Mouse (Mus musculus) heart, adult 2 months (tissue): ENCODE results near the gene Rab22a. TPM values are rescaled to one million over a fixed set of nuclear protein-coding genes. Genes with fewer than 3 reads are reported as not detected.

Source experiments
- DNase-seq, 2 experiments: peaks; one replicate each; pipeline ENCODE4 v3.0.0; 2021
- H3K27ac ChIP-seq: fragments of 200-600 bp; 2 replicates; pipeline ENCODE4 v1.8.1; 2022
- H3K27me3 ChIP-seq: fragments of 200-500 bp; 2 replicates; pipeline ENCODE4 v1.6.1; 2012; ENCODE audit warnings: mild to moderate bottlenecking, low read length, inconsistent platforms, mixed read lengths; ENCODE audit not compliant: control insufficient read depth, insufficient read depth
- H3K36me3 ChIP-seq: fragments of 200-500 bp; 2 replicates; pipeline ENCODE4 v1.6.1; 2012; ENCODE audit warnings: low read length, inconsistent platforms; ENCODE audit not compliant: control insufficient read depth, insufficient read depth
- H3K4me1 ChIP-seq: fragments of 200-500 bp; 2 replicates; pipeline ENCODE4 v1.6.1; 2011; ENCODE audit warnings: low read length; ENCODE audit not compliant: control insufficient read depth, insufficient read depth
- H3K4me3 ChIP-seq: fragments of 200-600 bp; 2 replicates; pipeline ENCODE4 v1.8.1; 2022
- H3K79me2 ChIP-seq: fragments of 200-500 bp; replicated peaks from 2 replicates; pipeline ENCODE4 v1.6.1; 2012; ENCODE audit warnings: mild to moderate bottlenecking, inconsistent platforms, low read length, moderate library complexity, mixed read lengths; ENCODE audit not compliant: control insufficient read depth, insufficient read depth
- H3K9ac ChIP-seq: fragments of 200-500 bp; 2 replicates; pipeline ENCODE4 v1.6.1; 2012; ENCODE audit warnings: low read depth, mild to moderate bottlenecking, control low read depth, inconsistent platforms, low read length, mixed read lengths
- CTCF ChIP-seq: fragments of 200-600 bp; IDR thresholded peaks from 2 replicates; pipeline ENCODE4 v1.8.1; 2022; ENCODE audit warnings: antibody characterized with exemption, mild to moderate bottlenecking, moderate library complexity
- EP300 ChIP-seq: fragments of 200-500 bp; IDR thresholded peaks from 2 replicates; pipeline ENCODE4 v1.6.1; 2011; ENCODE audit warnings: low read depth, low read length, control low read depth; ENCODE audit not compliant: insufficient read depth
- POLR2A ChIP-seq: fragments of 200-500 bp; IDR thresholded peaks from 2 replicates; pipeline ENCODE4 v1.6.1; 2011; ENCODE audit warnings: mild to moderate bottlenecking, low read depth, low read length, control low read depth; ENCODE audit not compliant: insufficient read depth
- WGBS: fragments of 180-500 bp; shearing (Covaris S2); methylation state at CpG from one replicate; pipeline ENCODE4 v1.1.7; 2018; 5-methylcytosine and 5-hydroxymethylcytosine counted together
- intact Hi-C: fragments of 180-260 bp; cut with DNase I; formaldehyde crosslinking; loops from one replicate; pipeline ENCODE4 v1.15.1; 2025
- polyA plus RNA-seq: library from polyadenylated mRNA; depleted of rRNA; stranded (reverse); fragments of >200 nt; gene quantifications from 2 replicates; pipeline ENCODE4 v1.2.3, GENCODE M21; 2012
- total RNA-seq, 2 experiments: library from RNA; stranded (reverse); gene quantifications; 2 replicates each; pipeline ENCODE4 v1.2.3; 2021

Gene Rab22a
- total and polyA plus RNA-seq, 3 experiments: 11.1 to 40.9 (median 33.4) TPM

GRCm38 (mm10) chr2:173664736-173665135 is 5.2 kb downstream of the Rab22a start:
- Histone ChIP-seq H3K27ac (no peak overlapping the region), H3K27me3 (no peaks in the 10 kb centered on the region), H3K9ac (no peak overlapping the region), H3K4me3 (no peak overlapping the region), H3K4me1 (peaks cover 6% of the 10 kb centered on the region; the same call in 1 of the 2 replicates), H3K36me3 (peaks cover 28% of the 10 kb centered on the region), H3K79me2 (peaks cover 22% of the 10 kb centered on the region)
- DNase-seq: no peak
- TF ChIP-seq CTCF: no peak
- TF ChIP-seq POLR2A: no peak
- no peak for TF ChIP-seq EP300
- intact Hi-C loops: no loop called here
- 85% methylated on average over 4 of the region's 4 CpGs for WGBS

GRCm38 (mm10) chr2:173665271-173665670 is 5.7 kb downstream of the Rab22a start:
- H3K36me3 ChIP-seq: peaks cover 34% of the 10 kb centered on the region
- peaks cover 17% of the 10 kb centered on the region for H3K79me2 ChIP-seq
- intact Hi-C loops: no loop called here
- H3K27ac ChIP-seq: no peak overlapping the region
- no peak for DNase-seq
- H3K9ac ChIP-seq: no peak overlapping the region
- TF ChIP-seq POLR2A (no peak), EP300 (no peak), CTCF (no peak)
- H3K4me3 ChIP-seq: no peak overlapping the region
- H3K27me3 ChIP-seq: no peaks in the 10 kb centered on the region
- WGBS: 73% methylated on average over 2 of the region's 2 CpGs
- H3K4me1 ChIP-seq: peaks cover 8% of the 10 kb centered on the region; the same call in 1 of the 2 replicates

- Histone ChIP-seq H3K4me1 (peaks cover 12% of the 10 kb centered on the region), H3K36me3 (peaks cover 35% of the 10 kb centered on the region), H3K27me3 (no peaks in the 10 kb centered on the region), H3K4me3 (no peak overlapping the region), H3K27ac (no peak overlapping the region), H3K9ac (no peak overlapping the region), H3K79me2 (peaks cover 16% of the 10 kb centered on the region)
- TF ChIP-seq POLR2A (no peak), CTCF (no peak), EP300 (no peak)
- intact Hi-C loops: no loop called here
- DNase-seq: no peak
- 79% methylated on average over 3 of the region's 3 CpGs for WGBS
These were observed 7.3 kb downstream of the Rab22a start for GRCm38 (mm10) chr2:173666876-173667275.

- 45% methylated on average over 2 of the region's 2 CpGs for WGBS
- Histone ChIP-seq H3K9ac (no peak overlapping the region), H3K79me2 (peaks cover 16% of the 10 kb centered on the region), H3K4me3 (no peak overlapping the region), H3K27me3 (no peaks in the 10 kb centered on the region), H3K36me3 (peaks cover 28% of the 10 kb centered on the region), H3K27ac (no peak overlapping the region), H3K4me1 (peaks cover 16% of the 10 kb centered on the region)
- TF ChIP-seq POLR2A: no peak
- TF ChIP-seq CTCF: no peak
- TF ChIP-seq EP300: no peak
- intact Hi-C loops: no loop called here
- DNase-seq: no peak
These were observed 12.9 kb downstream of the Rab22a start for GRCm38 (mm10) chr2:173672328-173672896.

- intact Hi-C loops: no loop called here
- no peak overlapping the region for H3K27ac ChIP-seq
- TF ChIP-seq POLR2A: no peak
- TF ChIP-seq CTCF: no peak
- no peaks in the 10 kb centered on the region for H3K27me3 ChIP-seq
- WGBS: 24% methylated on average over 1 of the region's 1 CpGs
- H3K36me3 ChIP-seq: peaks cover 23% of the 10 kb centered on the region
- no peak for DNase-seq
- no peak overlapping the region for H3K4me3 ChIP-seq
- peaks cover 14% of the 10 kb centered on the region for H3K79me2 ChIP-seq
- H3K4me1 ChIP-seq: peaks cover 16% of the 10 kb centered on the region
- no peak overlapping the region for H3K9ac ChIP-seq
These were observed 13.9 kb downstream of the Rab22a start for GRCm38 (mm10) chr2:173673469-173673868.

GRCm38 (mm10) chr2:173678593-173678992 is 19.0 kb downstream of the Rab22a start:
- TF ChIP-seq CTCF: no peak
- 89% methylated on average over 2 of the region's 2 CpGs for WGBS
- H3K9ac ChIP-seq: no peak overlapping the region

More at GRCm38 (mm10) chr2:173678593-173678992, 19.0 kb downstream of the Rab22a start:
- H3K27ac ChIP-seq: no peak overlapping the region
- H3K79me2 ChIP-seq: peaks cover 8% of the 10 kb centered on the region
- no peaks in the 10 kb centered on the region for H3K27me3 ChIP-seq
- H3K4me1 ChIP-seq: peaks cover 3% of the 10 kb centered on the region
- intact Hi-C loops: no loop called here
- no peaks in the 10 kb centered on the region; the same call in 1 of the 2 replicates for H3K36me3 ChIP-seq
- no peak overlapping the region for H3K4me3 ChIP-seq
- DNase-seq: no peak
